Mouse (Mus musculus) limb, embryonic 11.5 days (tissue): ENCODE measurements at regions not wholly inside any gene's neighbourhood (a gene's known extent, or its start where the extent isn't known, plus 50 kb on each side); places are given as distances from the start of the nearest gene placed in this dataset.

Experiments used
- ATAC-seq: fragments of 200-750 bp; cut with Nextera tagmentation; 2 replicates; pipeline ENCODE4 v1.8.0; 2017; ENCODE audit warnings: low read depth; ENCODE audit not compliant: insufficient number of reproducible peaks, low FRiP score, low TSS enrichment
- DNase-seq: peaks from one replicate; pipeline ENCODE4 v3.0.0-alpha.2; 2015; ENCODE audit warnings: low spot score
- H3K27ac ChIP-seq: fragments of 300-500 bp; sonication (generic); replicated peaks from 2 replicates; pipeline ENCODE4 v1.5.1; 2014; ENCODE audit warnings: low read depth, mild to moderate bottlenecking, low read length
- H3K27me3 ChIP-seq: fragments of 300-500 bp; sonication (generic); 2 replicates; pipeline ENCODE4 v1.6.1; 2014; ENCODE audit warnings: mild to moderate bottlenecking, low read length, mixed read lengths; ENCODE audit not compliant: control insufficient read depth, insufficient read depth
- H3K36me3 ChIP-seq: fragments of 300-500 bp; sonication (generic); 2 replicates; pipeline ENCODE4 v1.6.1; 2014; ENCODE audit warnings: mild to moderate bottlenecking, low read length, moderate library complexity, mixed read lengths; ENCODE audit not compliant: control insufficient read depth, insufficient read depth
- H3K4me1 ChIP-seq: fragments of 300-500 bp; sonication (generic); 2 replicates; pipeline ENCODE4 v1.6.1; 2014; ENCODE audit warnings: low read length, mixed read lengths; ENCODE audit not compliant: control insufficient read depth, insufficient read depth
- H3K4me2 ChIP-seq: fragments of 300-500 bp; sonication (generic); 2 replicates; pipeline ENCODE4 v1.6.1; 2014; ENCODE audit warnings: low read depth, mild to moderate bottlenecking, moderate library complexity; ENCODE audit not compliant: severe bottlenecking
- H3K4me3 ChIP-seq: fragments of 300-500 bp; sonication (generic); 2 replicates; pipeline ENCODE4 v1.5.1; 2014; ENCODE audit warnings: low read depth, low read length
- H3K9ac ChIP-seq: fragments of 300-500 bp; sonication (generic); 2 replicates; pipeline ENCODE4 v1.6.1; 2014; ENCODE audit warnings: mild to moderate bottlenecking, low read length
- H3K9me3 ChIP-seq: fragments of 300-500 bp; sonication (generic); 2 replicates; pipeline ENCODE4 v1.6.1; 2016; ENCODE audit warnings: low read length; ENCODE audit not compliant: control insufficient read depth
- WGBS: fragments of 180-500 bp; shearing (Covaris S2); extraction: QIAGEN DNeasy Blood & Tissue Kit; methylation state at CpG from one replicate; pipeline ENCODE4 v1.1.7; 2014; 5-methylcytosine and 5-hydroxymethylcytosine counted together

- Histone ChIP-seq H3K9me3 (no peaks in the 10 kb centered on the region), H3K27ac (no peak overlapping the region), H3K4me1 (no peaks in the 10 kb centered on the region), H3K27me3 (no peaks in the 10 kb centered on the region), H3K36me3 (no peaks in the 10 kb centered on the region), H3K4me2 (no peak overlapping the region), H3K9ac (no peak overlapping the region), H3K4me3 (no peak overlapping the region)
- ATAC-seq (no peak), DNase-seq (no peak)
- 86% methylated on average over 1 of the region's 1 CpGs for WGBS
Measured at GRCm38 (mm10) chr16:77877006-77877405, 275.1 kb upstream of the Gm11146 start.

GRCm38 (mm10) chr16:77863246-77863645 is 261.4 kb upstream of the Gm11146 start:
- no peaks in the 10 kb centered on the region for H3K4me1 ChIP-seq
- H3K4me2 ChIP-seq, result no peak overlapping the region
- no peak overlapping the region for H3K4me3 ChIP-seq
- no peaks in the 10 kb centered on the region for H3K9me3 ChIP-seq
- WGBS, result 87% methylated on average over 5 of the region's 5 CpGs
- ATAC-seq, result no peak
- H3K27ac ChIP-seq, result no peak overlapping the region
- no peak overlapping the region for H3K9ac ChIP-seq
- H3K36me3 ChIP-seq, result no peaks in the 10 kb centered on the region
- H3K27me3 ChIP-seq, result no peaks in the 10 kb centered on the region
- DNase-seq, result no peak

- ATAC-seq, result no peak
- Histone ChIP-seq H3K27ac (no peak overlapping the region), H3K36me3 (no peaks in the 10 kb centered on the region), H3K9me3 (no peaks in the 10 kb centered on the region), H3K27me3 (no peaks in the 10 kb centered on the region), H3K4me1 (no peaks in the 10 kb centered on the region), H3K9ac (no peak overlapping the region), H3K4me2 (no peak overlapping the region), H3K4me3 (no peak overlapping the region)
- no peak for DNase-seq
- 85% methylated on average over 6 of the region's 6 CpGs for WGBS
Measured at GRCm38 (mm10) chr16:77852066-77852781, 250.3 kb upstream of the Gm11146 start.

GRCm38 (mm10) chr16:77851206-77852065 is 249.5 kb upstream of the Gm11146 start:
- 81% methylated on average over 13 of the region's 13 CpGs for WGBS
- DNase-seq, result no peak
- H3K9me3 ChIP-seq, result no peaks in the 10 kb centered on the region
- no peak for ATAC-seq
- no peak overlapping the region for H3K4me2 ChIP-seq
- no peaks in the 10 kb centered on the region for H3K36me3 ChIP-seq
- H3K4me1 ChIP-seq, result no peaks in the 10 kb centered on the region
- H3K27me3 ChIP-seq, result no peaks in the 10 kb centered on the region
- H3K9ac ChIP-seq, result no peak overlapping the region
- no peak overlapping the region for H3K27ac ChIP-seq
- no peak overlapping the region for H3K4me3 ChIP-seq

GRCm38 (mm10) chr16:77835767-77836166 is 233.9 kb upstream of the Gm11146 start:
- H3K27ac ChIP-seq, result no peak overlapping the region
- 85% methylated on average over 2 of the region's 2 CpGs for WGBS
- no peaks in the 10 kb centered on the region for H3K4me1 ChIP-seq
- H3K9ac ChIP-seq, result no peak overlapping the region
- H3K4me3 ChIP-seq, result no peak overlapping the region
- H3K4me2 ChIP-seq, result no peak overlapping the region
- DNase-seq (no peak), ATAC-seq (no peak)
- no peaks in the 10 kb centered on the region for H3K9me3 ChIP-seq
- no peaks in the 10 kb centered on the region for H3K27me3 ChIP-seq
- H3K36me3 ChIP-seq, result no peaks in the 10 kb centered on the region

- 61% methylated on average over 4 of the region's 4 CpGs for WGBS
- Histone ChIP-seq H3K27me3 (no peaks in the 10 kb centered on the region), H3K4me2 (no peak overlapping the region), H3K27ac (no peak overlapping the region), H3K9ac (no peak overlapping the region), H3K36me3 (no peaks in the 10 kb centered on the region), H3K4me3 (no peak overlapping the region), H3K4me1 (no peaks in the 10 kb centered on the region; the same call in 1 of the 2 replicates), H3K9me3 (no peaks in the 10 kb centered on the region)
- ATAC-seq (no peak), DNase-seq (no peak)
Measured at GRCm38 (mm10) chr16:77827322-77828117, 225.6 kb upstream of the Gm11146 start.

GRCm38 (mm10) chr16:77799709-77800108 is 197.8 kb upstream of the Gm11146 start:
- no peaks in the 10 kb centered on the region for H3K27me3 ChIP-seq
- H3K9me3 ChIP-seq, result no peaks in the 10 kb centered on the region
- no peak for DNase-seq
- H3K4me2 ChIP-seq, result no peak overlapping the region
- ATAC-seq, result no peak
- no peak overlapping the region for H3K4me3 ChIP-seq
- no peaks in the 10 kb centered on the region for H3K36me3 ChIP-seq
- WGBS, result 69% methylated on average over 5 of the region's 5 CpGs
- H3K4me1 ChIP-seq, result no peaks in the 10 kb centered on the region
- H3K27ac ChIP-seq, result no peak overlapping the region
- no peak overlapping the region for H3K9ac ChIP-seq

GRCm38 (mm10) chr16:77796926-77797325 is 195.0 kb upstream of the Gm11146 start:
- DNase-seq (no peak), ATAC-seq (no peak)
- Histone ChIP-seq H3K27me3 (no peaks in the 10 kb centered on the region), H3K4me3 (no peak overlapping the region), H3K9ac (no peak overlapping the region), H3K4me2 (no peak overlapping the region), H3K4me1 (no peaks in the 10 kb centered on the region), H3K27ac (no peak overlapping the region), H3K9me3 (no peaks in the 10 kb centered on the region), H3K36me3 (no peaks in the 10 kb centered on the region)
- 85% methylated on average over 4 of the region's 4 CpGs for WGBS
